Mouse (Mus musculus): Measurements from ENCODE around the gene Stap2.

- TF ChIP-seq CTCF (IDR thresholded peaks at IDR 0.05; ENCODE audit: control insufficient read depth, insufficient read depth, insufficient replicate concordance, low read depth, low read length) (no peak), POLR2A (IDR thresholded peaks at IDR 0.05; ENCODE audit: control insufficient read depth, low read depth, low read length) (no peak)
These were observed 19.5 kb upstream of the Stap2 start for GRCm38 (mm10) chr17:56024931-56025330.

All from testis, adult 2 months (tissue).